Mouse (Mus musculus) olfactory bulb, adult 2 months (tissue): ENCODE results near the gene St3gal3. TPM values are rescaled to one million over a fixed set of nuclear protein-coding genes. Genes with fewer than 3 reads are reported as not detected.
A peak's percentile ranks its signal among the peaks of the same experiment; 100 is the strongest.

Experiments used
- H3K27ac ChIP-seq: fragments of 200-500 bp; 2 replicates; pipeline ENCODE4 v1.5.1; 2012; ENCODE audit warnings: low read depth, low read length; ENCODE audit not compliant: insufficient read depth
- H3K4me1 ChIP-seq: fragments of 200-500 bp; 2 replicates; pipeline ENCODE4 v1.6.1; 2012; ENCODE audit warnings: low read length; ENCODE audit not compliant: control insufficient read depth, insufficient read depth
- H3K4me3 ChIP-seq: fragments of 200-500 bp; 2 replicates; pipeline ENCODE4 v1.5.1; 2012; ENCODE audit warnings: mild to moderate bottlenecking, low read depth, low read length, moderate library complexity; ENCODE audit not compliant: insufficient read depth
- CTCF ChIP-seq: fragments of 200-500 bp; IDR thresholded peaks from 2 replicates; pipeline ENCODE4 v1.5.1; 2012; ENCODE audit warnings: low read depth, mild to moderate bottlenecking, low read length, moderate library complexity; ENCODE audit not compliant: insufficient read depth
- POLR2A ChIP-seq: fragments of 200-500 bp; IDR thresholded peaks from 2 replicates; pipeline ENCODE4 v1.6.1; 2012; ENCODE audit warnings: mild to moderate bottlenecking, low read depth, low read length, moderate library complexity; ENCODE audit not compliant: insufficient read depth
- WGBS: fragments of 180-500 bp; shearing (Covaris S2); methylation state at CpG from one replicate; pipeline ENCODE4 v1.1.7; 2018; 5-methylcytosine and 5-hydroxymethylcytosine counted together
- polyA plus RNA-seq: library from polyadenylated mRNA; stranded (reverse); fragments of >200 nt; gene quantifications from 2 replicates; pipeline ENCODE4 v1.2.4, GENCODE M21; 2012; ENCODE audit warnings: low replicate concordance; ENCODE audit not compliant: missing spikeins, insufficient read depth, insufficient read length

Gene St3gal3
- polyA plus RNA-seq, 1 experiment = not detected

- no peak for TF ChIP-seq POLR2A
- no peak for TF ChIP-seq CTCF
- WGBS = 74% methylated on average over 8 of the region's 8 CpGs
- Histone ChIP-seq H3K4me1 (peaks cover 18% of the 10 kb centered on the region; the same call in 1 of the 2 replicates), H3K27ac (no peak overlapping the region), H3K4me3 (no peak overlapping the region)
These were observed 230.0 kb downstream of the St3gal3 start for GRCm38 (mm10) chr4:117904761-117905160.

DNA sequence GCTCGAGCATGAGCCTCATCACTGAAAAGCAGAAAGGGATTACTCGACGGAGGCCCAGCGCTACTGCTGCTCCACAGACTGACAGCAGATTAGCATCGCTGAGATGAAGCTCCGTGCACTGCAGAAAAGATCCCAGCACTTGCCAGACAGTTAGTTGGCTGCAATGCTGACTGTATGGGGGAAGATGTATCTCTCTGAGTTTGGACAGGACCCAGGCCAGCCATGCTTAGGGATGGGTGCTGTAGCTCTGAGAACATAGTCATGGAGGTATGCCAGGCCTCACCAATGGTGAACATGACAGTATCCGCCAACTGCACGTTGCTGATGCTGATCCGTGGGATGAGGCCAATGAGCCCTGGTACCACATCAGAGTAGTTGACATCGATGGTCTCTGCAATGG lies 230.6 kb downstream of the St3gal3 start:
- no peak overlapping the region for H3K27ac ChIP-seq
- no peak overlapping the region for H3K4me3 ChIP-seq
- H3K4me1 ChIP-seq = peaks cover 18% of the 10 kb centered on the region; the same call in 1 of the 2 replicates
- WGBS = 61% methylated on average over 10 of the region's 10 CpGs
- no peak for TF ChIP-seq POLR2A
- TF ChIP-seq CTCF = no peak

DNA sequence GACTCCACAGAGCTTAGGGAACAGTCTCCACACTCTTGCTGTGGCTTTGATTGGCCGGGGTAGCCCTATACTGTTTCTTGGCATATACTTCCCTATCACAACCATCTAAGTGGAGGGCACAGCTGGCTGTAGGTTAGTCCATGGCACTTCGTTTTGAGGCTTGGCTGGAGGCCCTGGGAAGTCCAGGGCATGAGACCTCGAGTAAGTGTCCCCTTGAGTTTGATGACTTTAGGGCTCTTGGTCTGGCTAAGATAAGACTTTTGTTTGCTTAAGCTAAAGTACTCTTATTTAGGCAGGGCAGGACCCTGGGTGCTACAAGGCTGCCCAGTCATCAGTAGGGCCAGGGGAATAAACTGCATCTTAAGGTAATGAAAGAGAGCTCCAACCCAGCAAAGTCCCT lies 236.6 kb downstream of the St3gal3 start:
- TF ChIP-seq POLR2A (no peak), CTCF (no peak)
- WGBS = 82% methylated on average over 3 of the region's 3 CpGs
- no peak overlapping the region for H3K4me3 ChIP-seq
- no peak overlapping the region for H3K27ac ChIP-seq
- no peaks in the 10 kb centered on the region for H3K4me1 ChIP-seq

GRCm38 (mm10) chr4:117896031-117896430 lies 238.7 kb downstream of the St3gal3 start:
- TF ChIP-seq CTCF (no peak), POLR2A (no peak)
- 95% methylated on average over 6 of the region's 6 CpGs for WGBS
- no peak overlapping the region for H3K27ac ChIP-seq
- peaks cover 5% of the 10 kb centered on the region; the same call in 1 of the 2 replicates for H3K4me1 ChIP-seq
- H3K4me3 ChIP-seq = no peak overlapping the region

DNA sequence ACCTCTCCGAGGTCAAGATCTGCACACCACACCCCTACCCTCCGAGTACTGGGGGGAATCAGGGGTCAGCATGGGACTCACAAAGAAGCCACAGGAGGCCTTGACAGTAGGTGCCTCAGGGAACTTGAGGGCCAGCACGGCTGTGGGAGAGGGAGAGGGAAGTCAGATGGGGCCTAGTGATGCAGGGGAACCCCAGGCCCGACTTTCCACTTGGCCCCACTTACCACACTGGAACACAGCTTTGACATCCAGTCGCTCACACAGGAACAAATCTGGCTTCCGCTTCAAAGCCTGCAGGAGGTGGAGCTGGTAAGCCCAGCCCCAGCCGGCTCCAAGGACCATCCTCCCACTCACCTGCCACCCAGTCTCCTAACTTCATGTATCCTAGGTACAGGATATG lies 239.4 kb downstream of the St3gal3 start:
- peaks cover 9% of the 10 kb centered on the region for H3K4me1 ChIP-seq
- H3K4me3 ChIP-seq = no peak overlapping the region
- H3K27ac ChIP-seq = no peak overlapping the region
- no peak for TF ChIP-seq CTCF
- TF ChIP-seq POLR2A = no peak
- WGBS = 69% methylated on average over 7 of the region's 7 CpGs

GRCm38 (mm10) chr4:117894601-117895000 lies 240.1 kb downstream of the St3gal3 start:
- WGBS = 89% methylated on average over 8 of the region's 8 CpGs
- TF ChIP-seq POLR2A (no peak), CTCF (no peak)
- Histone ChIP-seq H3K27ac (no peak overlapping the region), H3K4me1 (peaks cover 9% of the 10 kb centered on the region), H3K4me3 (no peak overlapping the region)

DNA sequence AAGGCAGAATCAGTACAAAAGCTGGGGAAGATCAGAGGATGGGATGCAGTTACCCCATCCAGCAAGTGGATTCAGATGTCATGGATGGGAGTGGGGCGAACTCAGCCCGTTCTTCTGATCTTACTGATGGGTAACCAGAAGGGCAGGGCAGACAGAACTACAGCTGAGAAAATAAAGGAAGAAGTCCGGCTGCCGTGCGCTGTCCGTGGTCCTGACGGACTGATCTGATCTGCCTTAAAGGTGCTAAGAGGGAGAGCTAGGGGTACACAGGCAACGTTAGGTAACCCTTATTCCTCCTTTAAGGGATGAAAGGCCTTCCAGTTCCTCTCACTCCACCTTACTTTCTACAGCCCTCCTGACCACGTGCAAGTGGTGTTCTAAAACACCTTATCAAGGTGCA lies 241.3 kb downstream of the St3gal3 start:
- WGBS = 40% methylated on average over 9 of the region's 9 CpGs
- Histone ChIP-seq H3K4me3 (no peak overlapping the region), H3K27ac (no peak overlapping the region), H3K4me1 (peaks cover 9% of the 10 kb centered on the region)
- no peak for TF ChIP-seq POLR2A
- no peak for TF ChIP-seq CTCF

GRCm38 (mm10) chr4:117891738-117892161 lies 243.0 kb downstream of the St3gal3 start, which contains the start of gene Dph2:
Gene Dph2 (minus strand): TSS chr4:117892032.
- peaks cover 9% of the 10 kb centered on the region for H3K4me1 ChIP-seq
- 0 out of 2 replicates have a peak within 1 kb of the TSS, but pooled peaks have one; percentile 3 for H3K27ac ChIP-seq
- WGBS = 0% methylated on average over 21 of the region's 21 CpGs
- no peak for TF ChIP-seq POLR2A
- TF ChIP-seq CTCF = no peak
- H3K4me3 ChIP-seq = peak within 1 kb of the TSS; percentile 72

GRCm38 (mm10) chr4:117890750-117891149 lies 244.0 kb downstream of the St3gal3 start:
- Histone ChIP-seq H3K4me3 (no peak overlapping the region), H3K27ac (no peak overlapping the region), H3K4me1 (peaks cover 15% of the 10 kb centered on the region)
- WGBS = 55% methylated on average over 8 of the region's 8 CpGs
- TF ChIP-seq CTCF = no peak
- no peak for TF ChIP-seq POLR2A

DNA sequence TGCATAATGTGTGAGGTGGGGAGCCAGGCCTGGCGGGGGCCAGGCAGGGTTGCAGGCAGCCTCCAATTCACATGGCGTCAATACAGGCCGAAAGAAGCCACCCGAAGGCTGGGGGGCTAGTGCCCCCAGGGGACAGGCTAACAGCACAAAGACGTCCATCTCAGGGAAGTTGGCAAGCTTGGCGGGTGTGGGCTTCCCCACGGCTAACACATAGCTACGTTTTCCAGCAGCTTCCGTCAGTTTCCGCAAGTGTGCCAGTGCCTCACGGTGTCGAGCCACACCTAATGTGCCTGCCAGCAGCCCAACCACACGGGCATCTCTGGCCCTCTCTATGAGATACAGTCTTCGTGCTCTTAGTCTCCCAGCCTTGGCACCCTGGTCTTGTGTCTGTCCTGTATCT lies 244.7 kb downstream of the St3gal3 start:
- Histone ChIP-seq H3K4me1 (peaks cover 21% of the 10 kb centered on the region), H3K27ac (no peak overlapping the region), H3K4me3 (no peak overlapping the region)
- WGBS = 89% methylated on average over 14 of the region's 14 CpGs
- TF ChIP-seq POLR2A = no peak
